In genomic region chr2:60905283-60905682, GRCm38 (mm10) we compare ENCODE assay signal across 10 mouse cellular contexts. TPM values are rescaled to one million over a fixed set of nuclear protein-coding genes. Genes with fewer than 3 reads are reported as not detected.
DNase-seq lines count a peak whose midpoint lies in the region; ATAC-seq and TF ChIP-seq lines count a peak whose summit lies in the region.
"Had no signal": no experiment of that assay in that cellular context is flagged by ENCODE, and none has a peak within 500 bp of the region (broad histone marks: within the 10 kb centered on the region; RNA-seq: fewer than 3 reads in every experiment).

No protein-coding gene starts in this region.

- H3K27me3 ChIP-seq in forebrain, postnatal 0 days (ENCODE audit: insufficient read depth, low read length), result no peaks in the 10 kb centered on the region
- H3K27me3 ChIP-seq in forebrain, embryonic 15.5 days, result no peaks in the 10 kb centered on the region
- no peaks in the 10 kb centered on the region for H3K27me3 ChIP-seq in liver, adult 2 months (ENCODE audit: control insufficient read depth, insufficient read depth, low read length)
- no peaks in the 10 kb centered on the region for H3K27me3 ChIP-seq in lung, postnatal 0 days (replicated peaks; ENCODE audit: insufficient read depth, low read length)
- no peaks in the 10 kb centered on the region; the same call in 1 of the 2 replicates for H3K27me3 ChIP-seq in cerebellum, adult 2 months (ENCODE audit: control insufficient read depth, insufficient read depth, low read length)
- H3K27me3 ChIP-seq: heart, embryonic 12.5 days had no signal

- peak; percentile 83 for TF ChIP-seq EP300 in lung, postnatal 0 days (IDR thresholded peaks at IDR 0.05)

- H3K36me3 ChIP-seq in forebrain, postnatal 0 days (ENCODE audit: insufficient read depth), result no peaks in the 10 kb centered on the region
- no peaks in the 10 kb centered on the region for H3K36me3 ChIP-seq in forebrain, embryonic 15.5 days
- H3K36me3 ChIP-seq in liver, adult 2 months (ENCODE audit: control insufficient read depth, insufficient read depth, low read length), result no peaks in the 10 kb centered on the region
- no peaks in the 10 kb centered on the region for H3K36me3 ChIP-seq in lung, postnatal 0 days (ENCODE audit: insufficient read depth, low read length)
- H3K36me3 ChIP-seq: heart, embryonic 12.5 days had no signal

- H3K9ac ChIP-seq in forebrain, postnatal 0 days, result no peak overlapping the region
- H3K9ac ChIP-seq in forebrain, embryonic 15.5 days (replicated peaks), result no peak overlapping the region
- no peak overlapping the region for H3K9ac ChIP-seq in liver, adult 2 months (ENCODE audit: low read depth, low read length)
- no peak overlapping the region for H3K9ac ChIP-seq in lung, postnatal 0 days (replicated peaks; ENCODE audit: low read depth)
- H3K9ac ChIP-seq: heart, embryonic 12.5 days had no signal

- H3K27ac ChIP-seq in forebrain, postnatal 0 days (ENCODE audit: low read depth, low read length), result no peak overlapping the region
- H3K27ac ChIP-seq in forebrain, embryonic 15.5 days (replicated peaks), result no peak overlapping the region
- no peak overlapping the region for H3K27ac ChIP-seq in liver, adult 2 months (replicated peaks; ENCODE audit: insufficient read depth, low read depth, low read length)
- H3K27ac ChIP-seq in lung, postnatal 0 days (ENCODE audit: low read length), result peak overlapping the region; percentile 64
- no peak overlapping the region for H3K27ac ChIP-seq in cerebellum, adult 2 months (ENCODE audit: insufficient read depth, low read length)

- peak; percentile 17 for DNase-seq in forebrain, postnatal 0 days
- DNase-seq in liver, adult 2 months (ENCODE audit: extremely low read depth, low read depth, low spot score), result peak; percentile 40
- DNase-seq in liver, result no peak
- DNase-seq in brain, adult 2 months (ENCODE audit: low read depth, low spot score), result peak; percentile 45
- DNase-seq in lung, postnatal 0 days (ENCODE audit: low spot score), result peak; percentile 93
- DNase-seq in cerebellum, adult 2 months, result no peak
- DNase-seq in urinary bladder, postnatal 10 days (ENCODE audit: low spot score), result no peak
- DNase-seq: cerebellum, adult 9-11 months had no signal

- TF ChIP-seq POLR2A in liver, adult 2 months (IDR thresholded peaks at IDR 0.05; ENCODE audit: extremely low read depth, insufficient read depth, low read length), result no peak
- TF ChIP-seq POLR2A in cerebellum, adult 2 months (IDR thresholded peaks at IDR 0.05; ENCODE audit: borderline replicate concordance, insufficient read depth, low read length), result no peak

- H3K4me1 ChIP-seq in forebrain, postnatal 0 days (ENCODE audit: insufficient read depth), result no peaks in the 10 kb centered on the region
- H3K4me1 ChIP-seq in forebrain, embryonic 15.5 days, result no peaks in the 10 kb centered on the region
- peaks cover 10% of the 10 kb centered on the region for H3K4me1 ChIP-seq in liver, adult 2 months (ENCODE audit: control insufficient read depth, insufficient read depth, low read length)
- peaks cover 16% of the 10 kb centered on the region; the same call in 1 of the 2 replicates for H3K4me1 ChIP-seq in lung, postnatal 0 days (ENCODE audit: insufficient read depth, low read depth, low read length)
- H3K4me1 ChIP-seq in cerebellum, adult 2 months (ENCODE audit: control insufficient read depth, insufficient read depth, low read length), result no peaks in the 10 kb centered on the region

- WGBS in forebrain, postnatal 0 days, result 29% methylated on average over 3 of the region's 3 CpGs
- 42% methylated on average over 3 of the region's 3 CpGs for WGBS in forebrain, embryonic 15.5 days
- WGBS in liver, adult 2 months, result 22% methylated on average over 3 of the region's 3 CpGs
- 2% methylated on average over 3 of the region's 3 CpGs for WGBS in lung, postnatal 0 days
- WGBS in cerebellum, adult 2 months, result 34% methylated on average over 3 of the region's 3 CpGs

- TF ChIP-seq CTCF in forebrain, postnatal 0 days (IDR thresholded peaks at IDR 0.05; ENCODE audit: low read depth), result peak; percentile 56
- TF ChIP-seq CTCF in liver, adult 2 months (IDR thresholded peaks at IDR 0.05; ENCODE audit: low read depth, low read length), result no peak; the same call in 1 of the 2 replicates
- TF ChIP-seq CTCF in lung, postnatal 0 days (IDR thresholded peaks at IDR 0.05), result peak; percentile 71
- TF ChIP-seq CTCF in cerebellum, adult 2 months (IDR thresholded peaks at IDR 0.05; ENCODE audit: borderline replicate concordance, insufficient read depth, low read depth, low read length), result no peak

- H3K4me3 ChIP-seq in forebrain, postnatal 0 days (ENCODE audit: low read depth, low read length), result no peak overlapping the region
- no peak overlapping the region for H3K4me3 ChIP-seq in forebrain, embryonic 15.5 days
- H3K4me3 ChIP-seq in liver, adult 2 months (ENCODE audit: insufficient read depth, low read depth, low read length), result no peak overlapping the region
- H3K4me3 ChIP-seq in lung, postnatal 0 days (ENCODE audit: low read depth, low read length), result no peak overlapping the region
- H3K4me3 ChIP-seq in cerebellum, adult 2 months (replicated peaks; ENCODE audit: insufficient read depth, low read depth, low read length), result no peak overlapping the region
- H3K4me3 ChIP-seq: heart, embryonic 12.5 days had no signal

- H3K4me2 ChIP-seq in forebrain, postnatal 0 days (ENCODE audit: low read depth), result no peak overlapping the region
- H3K4me2 ChIP-seq in forebrain, embryonic 15.5 days (replicated peaks), result no peak overlapping the region
- H3K4me2 ChIP-seq in lung, postnatal 0 days (replicated peaks; ENCODE audit: low read depth, low read length), result no peak overlapping the region
- H3K4me2 ChIP-seq: heart, embryonic 12.5 days had no signal

- H3K79me2 ChIP-seq in liver, adult 2 months (ENCODE audit: control insufficient read depth, insufficient read depth, low read length), result peaks cover 9% of the 10 kb centered on the region

- no peak for ATAC-seq in forebrain, postnatal 0 days
- no peak for ATAC-seq in forebrain, embryonic 15.5 days (replicated peaks)
- no peak for ATAC-seq in lung, postnatal 0 days

- no peaks in the 10 kb centered on the region for H3K9me3 ChIP-seq in forebrain, postnatal 0 days (ENCODE audit: low read length)
- H3K9me3 ChIP-seq in forebrain, embryonic 15.5 days, result no peaks in the 10 kb centered on the region
- no peaks in the 10 kb centered on the region for H3K9me3 ChIP-seq in lung, postnatal 0 days (ENCODE audit: low read length)
- H3K9me3 ChIP-seq: heart, embryonic 12.5 days had no signal

RNA-seq across cellular contexts. Expression of gene Rbms1, which starts 57.7 kb away (rescaled TPM):
- 16.2 and 18.2 TPM in 2 replicates for total RNA-seq in forebrain, postnatal 0 days (2014; rRNA removed)
- 25.5 and 38.2 TPM in 2 replicates for polyA plus RNA-seq in forebrain, postnatal 0 days (2015; fragmentation: Nextera tagmentation; extraction: Ambion mirVana)
- 22.1 and 24.1 TPM in 2 replicates for polyA plus RNA-seq in forebrain, embryonic 15.5 days (2015; fragmentation: Nextera tagmentation; extraction: Ambion mirVana)
- total RNA-seq in liver, adult 2 months (2014; rRNA removed), result 25.8 and 33.2 TPM in 2 replicates
- polyA plus RNA-seq in liver, adult 2 months (2012; rRNA removed), result 34.0 and 54.6 TPM in 2 replicates
- polyA plus RNA-seq in lung, postnatal 0 days (2015; fragmentation: Nextera tagmentation; extraction: Ambion mirVana), result 156 and 168 TPM in 2 replicates
- 23.5 and 25.5 TPM in 2 replicates for polyA plus RNA-seq in cerebellum, adult 2 months (2012; rRNA removed)

Comparison
In these comparisons a context has a peak if more than half of its experiments do, and no peak if none do; other contexts are left out.
1. DNase-seq: peak in forebrain, postnatal 0 days (single experiment), liver, adult 2 months (single experiment), brain, adult 2 months (single experiment) and lung, postnatal 0 days (single experiment); none in liver (single experiment), cerebellum, adult 2 months (0 of 2) and urinary bladder, postnatal 10 days (single experiment).
2. CTCF ChIP-seq: peak in forebrain, postnatal 0 days (single experiment) and lung, postnatal 0 days (single experiment); none in liver, adult 2 months (single experiment) and cerebellum, adult 2 months (single experiment).